Mouse (Mus musculus) hindbrain, embryonic 11.5 days (tissue): ENCODE data around the gene Olfr725. TPM values are rescaled to one million over a fixed set of nuclear protein-coding genes. Genes with fewer than 3 reads are reported as not detected.

ENCODE experiments used
- ATAC-seq: fragments of 200-750 bp; cut with Nextera tagmentation; 2 replicates; pipeline ENCODE4 v1.8.0; 2017; ENCODE audit warnings: mild to moderate bottlenecking, moderate TSS enrichment, moderate library complexity; ENCODE audit not compliant: low FRiP score
- DNase-seq: peaks from one replicate; pipeline ENCODE4 v3.0.0-alpha.2; 2015; ENCODE audit warnings: low spot score
- H3K27ac ChIP-seq: fragments of 300-500 bp; sonication (generic); 2 replicates; pipeline ENCODE4 v1.5.1; 2014; ENCODE audit warnings: mild to moderate bottlenecking, low read depth, low read length
- H3K27me3 ChIP-seq: fragments of 300-500 bp; sonication (generic); 2 replicates; pipeline ENCODE4 v1.6.1; 2014; ENCODE audit warnings: mild to moderate bottlenecking, low read length, moderate library complexity, mixed read lengths; ENCODE audit not compliant: control insufficient read depth, insufficient read depth
- H3K36me3 ChIP-seq: fragments of 300-500 bp; sonication (generic); 2 replicates; pipeline ENCODE4 v1.6.1; 2014; ENCODE audit warnings: mild to moderate bottlenecking, low read length, moderate library complexity, mixed read lengths; ENCODE audit not compliant: control insufficient read depth, insufficient read depth
- H3K4me1 ChIP-seq: fragments of 300-500 bp; sonication (generic); replicated peaks from 2 replicates; pipeline ENCODE4 v1.6.1; 2014; ENCODE audit warnings: low read length, mixed read lengths; ENCODE audit not compliant: control insufficient read depth, insufficient read depth
- H3K4me2 ChIP-seq: fragments of 300-500 bp; sonication (generic); replicated peaks from 2 replicates; pipeline ENCODE4 v1.6.1; 2014; ENCODE audit warnings: mild to moderate bottlenecking, low read depth, low read length
- H3K4me3 ChIP-seq: fragments of 300-500 bp; sonication (generic); 2 replicates; pipeline ENCODE4 v1.5.1; 2014; ENCODE audit warnings: low read depth, low read length
- H3K9ac ChIP-seq: fragments of 300-500 bp; sonication (generic); 2 replicates; pipeline ENCODE4 v1.6.1; 2014; ENCODE audit warnings: low read depth, low read length
- H3K9me3 ChIP-seq: fragments of 300-500 bp; sonication (generic); 2 replicates; pipeline ENCODE4 v1.6.1; 2016; ENCODE audit warnings: low read length; ENCODE audit not compliant: control insufficient read depth
- WGBS: fragments of 180-500 bp; shearing (Covaris S2); extraction: QIAGEN DNeasy Blood & Tissue Kit; methylation state at CpG from one replicate; pipeline ENCODE4 v1.1.7; 2014; 5-methylcytosine and 5-hydroxymethylcytosine counted together
- polyA plus RNA-seq: library from polyadenylated mRNA; unstranded; fragments of >200 nt; fragmentation: Nextera tagmentation; extraction: Ambion mirVana; gene quantifications from 2 replicates; pipeline ENCODE4 v1.2.1, GENCODE M21; 2014

Gene Olfr725
- polyA plus RNA-seq, result not detected in 2 replicates

DNA sequence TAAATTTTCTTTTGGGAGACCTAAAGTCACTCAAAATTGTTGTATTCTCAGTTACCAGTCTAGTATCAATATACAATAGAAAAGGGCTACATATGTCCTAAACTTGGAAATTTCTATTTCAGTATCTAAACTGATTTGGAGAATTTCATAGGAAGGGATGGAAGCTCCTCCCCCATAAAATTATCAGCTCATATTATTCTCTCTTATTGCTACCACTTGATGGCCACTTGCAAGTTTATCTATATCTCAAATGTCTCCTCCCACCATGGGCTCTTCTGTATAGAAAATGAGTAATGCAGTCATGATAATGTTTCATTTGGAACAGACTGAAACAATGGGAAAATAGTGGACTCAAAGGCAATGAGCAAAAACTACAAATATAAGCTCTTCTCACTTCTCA, at the start of gene Olfr725:
TSS of gene Olfr725 (minus strand) at position 101 of the 400 bp plus-strand sequence.
- no peak within 1 kb of the TSS for H3K4me3 ChIP-seq
- H3K4me1 ChIP-seq, result no peaks in the 10 kb centered on the region
- no peaks in the 10 kb centered on the region for H3K9me3 ChIP-seq
- DNase-seq (no peak), ATAC-seq (no peak)
- no peaks in the 10 kb centered on the region for H3K27me3 ChIP-seq
- no peak within 1 kb of the TSS for H3K27ac ChIP-seq
- no peaks in the 10 kb centered on the region for H3K36me3 ChIP-seq
- H3K4me2 ChIP-seq, result no peak within 1 kb of the TSS
- no peak within 1 kb of the TSS for H3K9ac ChIP-seq

DNA sequence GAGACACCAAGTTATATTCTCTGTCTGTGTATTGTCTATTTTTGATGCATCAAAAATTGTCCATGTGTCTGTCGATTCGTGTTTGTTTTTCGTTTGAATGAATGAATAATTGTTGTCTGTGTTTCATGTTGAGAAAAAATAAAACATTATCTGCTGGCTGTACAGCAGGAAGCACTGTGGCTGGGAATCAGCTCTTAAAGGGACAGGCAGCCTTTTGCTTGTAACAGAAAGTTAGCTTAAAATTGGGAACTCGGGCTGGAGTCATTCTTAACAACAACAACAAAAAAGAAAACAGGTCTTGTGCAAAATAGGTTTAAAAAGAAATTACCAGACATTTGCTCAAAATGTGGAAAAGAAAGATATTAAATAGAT, 22.5 kb upstream of the Olfr725 start:
- H3K9me3 ChIP-seq, result no peaks in the 10 kb centered on the region
- H3K27me3 ChIP-seq, result no peaks in the 10 kb centered on the region
- 0 out of 2 replicates have a peak, but pooled peaks cover 3% of the 10 kb centered on the region for H3K4me1 ChIP-seq
- WGBS, result 1% methylated on average over 4 of the region's 4 CpGs
- peak overlapping the region; percentile 76 for H3K4me2 ChIP-seq
- DNase-seq (no peak), ATAC-seq (peak; percentile 53)
- H3K4me3 ChIP-seq, result peak overlapping the region; percentile 75
- peak overlapping the region; percentile 71; the same call in 1 of the 2 replicates for H3K9ac ChIP-seq
- 0 out of 2 replicates have a peak overlapping the region, but pooled peaks have one; percentile 78 for H3K27ac ChIP-seq
- no peaks in the 10 kb centered on the region for H3K36me3 ChIP-seq

DNA sequence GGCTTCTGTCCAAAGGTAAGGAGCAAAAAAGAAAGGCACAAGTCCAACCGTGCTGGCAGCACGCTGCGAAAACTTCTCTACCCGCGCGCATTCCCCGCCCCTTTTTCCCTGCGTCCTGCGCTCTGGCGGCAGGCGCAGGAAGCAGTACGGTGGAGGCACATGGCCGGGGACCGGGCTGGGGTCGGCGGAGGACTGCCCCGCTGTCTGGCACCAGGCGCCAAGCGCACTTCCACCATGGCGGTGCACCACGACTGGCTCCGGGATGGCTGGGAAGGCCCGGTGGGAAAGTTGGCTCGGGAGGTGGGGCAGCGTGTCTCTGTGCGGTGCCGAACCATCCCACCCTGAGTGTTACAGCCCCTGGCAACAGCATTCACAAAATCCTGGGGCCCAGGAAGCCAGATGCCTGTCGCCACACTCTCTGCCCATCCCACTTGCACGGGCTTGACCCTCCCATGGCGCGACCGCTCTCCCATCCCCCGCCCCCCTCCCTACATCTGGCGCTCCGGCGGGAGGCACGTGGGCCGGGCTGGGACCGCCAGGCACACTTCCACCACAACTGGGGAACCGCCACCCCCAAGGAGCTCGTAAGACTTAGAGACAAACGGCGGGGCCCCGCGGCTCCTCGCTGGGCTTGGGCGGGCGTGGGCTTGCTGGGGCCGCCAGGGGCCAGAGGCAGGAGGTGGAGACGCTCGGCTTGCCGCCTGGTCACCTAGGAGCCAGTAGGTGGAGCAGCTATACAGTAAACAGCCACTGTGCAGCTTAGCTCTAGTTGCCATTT, 22.0 kb upstream of the Olfr725 start:
- H3K4me2 ChIP-seq, result peak overlapping the region; percentile 76
- peak overlapping the region; percentile 71 for H3K9ac ChIP-seq
- H3K4me1 ChIP-seq, result 0 out of 2 replicates have a peak, but pooled peaks cover 3% of the 10 kb centered on the region
- under 1% methylated on average over 50 of the region's 52 CpGs for WGBS
- peak overlapping the region; percentile 75 for H3K4me3 ChIP-seq
- peak; percentile 84 for DNase-seq
- H3K9me3 ChIP-seq, result no peaks in the 10 kb centered on the region
- ATAC-seq, result peak; percentile 97
- H3K27ac ChIP-seq, result peak overlapping the region; percentile 78
- H3K36me3 ChIP-seq, result no peaks in the 10 kb centered on the region
- no peaks in the 10 kb centered on the region for H3K27me3 ChIP-seq

DNA sequence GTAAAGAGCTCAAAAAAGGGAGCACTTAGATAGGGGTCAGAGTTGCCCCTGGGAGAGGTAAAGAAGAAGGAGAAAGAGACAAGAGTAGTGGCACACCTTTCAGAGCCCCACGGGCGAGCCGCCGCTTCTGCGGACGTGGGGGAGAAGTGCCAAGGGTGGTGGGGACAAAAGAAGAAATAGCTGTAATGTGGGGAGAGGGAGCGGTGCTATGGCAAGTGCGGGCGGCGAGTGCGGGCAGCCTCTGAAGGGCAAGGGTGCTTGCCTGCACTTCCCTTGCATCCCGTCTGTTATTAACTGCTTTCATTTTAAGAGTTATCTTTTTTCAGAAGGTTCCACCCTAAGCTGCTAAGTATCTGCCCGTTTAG, 21.4 kb upstream of the Olfr725 start:
- Histone ChIP-seq H3K36me3 (no peaks in the 10 kb centered on the region), H3K4me3 (peak overlapping the region; percentile 75), H3K9me3 (no peaks in the 10 kb centered on the region), H3K4me2 (peak overlapping the region; percentile 76), H3K27ac (peak overlapping the region; percentile 78; the same call in 1 of the 2 replicates), H3K9ac (peak overlapping the region; percentile 71), H3K4me1 (0 out of 2 replicates have a peak, but pooled peaks cover 3% of the 10 kb centered on the region), H3K27me3 (no peaks in the 10 kb centered on the region)
- ATAC-seq, result peak; percentile 53
- no peak for DNase-seq
- WGBS, result 0% methylated on average over 13 of the region's 13 CpGs

DNA sequence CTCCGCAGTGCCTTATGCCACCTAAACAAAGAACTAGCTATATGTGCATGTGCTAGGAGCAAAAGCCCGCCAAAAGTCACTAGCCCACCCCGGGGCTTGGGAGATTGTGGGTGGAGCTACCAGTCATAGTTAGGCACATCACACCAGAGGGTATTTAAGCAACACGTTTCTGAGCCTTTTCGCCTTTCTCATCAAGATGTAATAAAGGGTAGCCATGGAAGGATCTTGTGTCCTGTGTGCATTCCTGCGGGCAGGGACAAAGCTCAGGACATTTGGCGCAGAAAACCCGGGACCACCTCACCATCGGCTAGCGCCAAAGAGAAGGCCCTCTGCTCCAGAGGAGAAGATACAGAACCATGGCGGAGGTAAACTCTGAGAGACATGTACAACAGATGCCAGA, 21.0 kb upstream of the Olfr725 start:
- WGBS, result 23% methylated on average over 11 of the region's 11 CpGs
- H3K27ac ChIP-seq, result no peak overlapping the region
- no peak for ATAC-seq

DNA sequence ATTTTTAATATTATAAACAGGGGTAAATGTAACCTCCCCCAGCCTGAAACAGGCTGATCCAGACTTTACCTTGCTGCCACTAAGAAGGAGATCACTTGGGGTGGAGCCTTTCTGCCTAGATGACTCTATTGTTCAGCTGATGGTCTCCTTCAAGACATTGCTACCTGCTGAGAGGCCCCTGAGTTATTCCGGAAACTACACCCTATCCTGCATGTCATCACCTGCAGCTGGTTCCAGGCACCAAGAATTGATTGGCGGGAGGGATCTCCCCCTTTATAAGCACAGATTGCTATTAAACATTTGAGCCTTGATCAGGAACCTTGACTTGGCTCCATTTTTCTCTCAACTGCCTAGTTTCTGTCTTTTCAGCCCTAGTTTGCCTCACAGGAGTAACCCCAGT, 8.1 kb downstream of the Olfr725 start:
- Histone ChIP-seq H3K4me3 (no peak overlapping the region), H3K27ac (no peak overlapping the region), H3K27me3 (no peaks in the 10 kb centered on the region), H3K9me3 (no peaks in the 10 kb centered on the region), H3K4me2 (no peak overlapping the region), H3K4me1 (no peaks in the 10 kb centered on the region), H3K36me3 (no peaks in the 10 kb centered on the region), H3K9ac (no peak overlapping the region)
- DNase-seq (no peak), ATAC-seq (no peak)
- WGBS, result 86% methylated on average over 2 of the region's 2 CpGs

More for the DNA sequence above, 21.0 kb upstream of the Olfr725 start:
- peak; percentile 48 for DNase-seq
- peak overlapping the region; percentile 75 for H3K4me3 ChIP-seq
- peak overlapping the region; percentile 76 for H3K4me2 ChIP-seq
- no peaks in the 10 kb centered on the region for H3K27me3 ChIP-seq
- no peaks in the 10 kb centered on the region for H3K36me3 ChIP-seq
- 0 out of 2 replicates have a peak, but pooled peaks cover 3% of the 10 kb centered on the region for H3K4me1 ChIP-seq
- no peaks in the 10 kb centered on the region for H3K9me3 ChIP-seq
- H3K9ac ChIP-seq, result peak overlapping the region; percentile 71

DNA sequence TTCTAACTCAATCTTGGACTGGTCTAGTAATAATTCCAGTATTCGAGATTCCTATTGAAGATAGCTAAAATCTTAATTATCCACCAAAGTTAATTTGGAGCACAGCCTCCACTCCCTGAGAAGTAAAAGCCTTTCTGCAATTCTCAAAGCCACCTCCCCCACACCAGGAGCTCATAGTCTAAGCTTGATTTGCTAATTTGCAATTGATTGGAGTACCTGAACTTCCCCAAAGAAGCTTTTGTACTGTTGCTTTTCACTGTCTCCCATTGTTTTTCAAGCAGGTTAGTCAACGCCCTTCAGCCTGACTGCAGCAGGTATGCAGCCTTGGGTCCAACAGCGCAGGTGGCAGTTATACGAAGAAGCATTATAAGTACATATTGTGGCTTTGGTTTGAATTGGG, 8.8 kb downstream of the Olfr725 start:
- DNase-seq (no peak), ATAC-seq (no peak)
- no peaks in the 10 kb centered on the region for H3K27me3 ChIP-seq
- no peak overlapping the region for H3K27ac ChIP-seq
- no peaks in the 10 kb centered on the region for H3K9me3 ChIP-seq
- H3K4me2 ChIP-seq, result no peak overlapping the region
- WGBS, result 83% methylated on average over 4 of the region's 4 CpGs
- no peaks in the 10 kb centered on the region for H3K4me1 ChIP-seq
- H3K9ac ChIP-seq, result no peak overlapping the region
- no peak overlapping the region for H3K4me3 ChIP-seq
- no peaks in the 10 kb centered on the region for H3K36me3 ChIP-seq

DNA sequence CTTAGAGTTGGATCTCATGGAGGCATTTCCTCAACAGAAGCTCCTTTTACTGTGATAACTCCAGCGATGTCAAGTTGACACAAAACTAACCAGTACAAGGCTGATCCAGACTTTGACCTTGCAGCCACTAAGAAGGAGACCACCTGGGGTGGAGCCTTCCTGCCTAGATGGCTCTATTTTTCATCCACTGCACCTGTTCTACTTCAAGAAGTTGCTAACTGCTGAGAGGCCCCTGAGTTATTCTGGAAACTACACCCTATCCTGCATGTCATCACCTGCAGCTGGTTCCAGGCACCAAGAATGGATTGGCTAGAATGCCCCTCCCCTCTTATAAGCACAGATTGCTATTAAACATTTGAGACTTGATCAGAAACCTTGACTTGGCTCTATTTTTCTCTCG, 13.8 kb downstream of the Olfr725 start:
- no peak for ATAC-seq
- Histone ChIP-seq H3K9me3 (no peaks in the 10 kb centered on the region), H3K4me3 (no peak overlapping the region), H3K4me1 (no peaks in the 10 kb centered on the region), H3K9ac (no peak overlapping the region), H3K27me3 (no peaks in the 10 kb centered on the region), H3K4me2 (no peak overlapping the region), H3K27ac (no peak overlapping the region), H3K36me3 (no peaks in the 10 kb centered on the region)
- no peak for DNase-seq
- WGBS, result 81% methylated on average over 2 of the region's 2 CpGs
